Mouse (Mus musculus) brain, embryonic 14.5 days (tissue): ENCODE data around the gene Tjap1. TPM values are rescaled to one million over a fixed set of nuclear protein-coding genes. Genes with fewer than 3 reads are reported as not detected.

Experiments
- DNase-seq: peaks from one replicate; pipeline ENCODE4 v3.0.0-alpha.2; 2011; ENCODE audit warnings: low read depth
- CTCF ChIP-seq: fragments of 200-500 bp; IDR thresholded peaks from 2 replicates; pipeline ENCODE4 v1.5.1; 2012; ENCODE audit warnings: inconsistent platforms, mild to moderate bottlenecking, moderate library complexity, borderline replicate concordance; ENCODE audit not compliant: insufficient read depth, insufficient read length; ENCODE audit errors: extremely low read depth
- POLR2A ChIP-seq: fragments of 200-500 bp; IDR thresholded peaks from 2 replicates; pipeline ENCODE4 v1.6.1; 2012; ENCODE audit warnings: mild to moderate bottlenecking, inconsistent platforms, borderline replicate concordance; ENCODE audit not compliant: poor library complexity, insufficient read depth, insufficient read length, severe bottlenecking; ENCODE audit errors: extremely low read depth
- polyA plus RNA-seq: library from polyadenylated mRNA; depleted of rRNA; stranded (reverse); fragments of >200 nt; gene quantifications from 2 replicates; pipeline ENCODE4 v1.2.3, GENCODE M21; 2012

Tjap1 gene
- polyA plus RNA-seq, 1 experiment: 58.8 TPM

GRCm38 (mm10) chr17:46248189-46248522, 34.7 kb downstream of the Tjap1 start:
- TF ChIP-seq CTCF: no peak

GRCm38 (mm10) chr17:46247512-46248188, 35.2 kb downstream of the Tjap1 start, which contains the start of the genes Polr1c and Yipf3:
Gene Polr1c (minus strand): TSS chr17:46248054.
Gene Yipf3 (plus strand): TSS chr17:46248080.
- peak; percentile 98 for DNase-seq
- TF ChIP-seq POLR2A (peak; percentile 59; the same call in 1 of the 2 replicates), CTCF (no peak)

More at GRCm38 (mm10) chr17:46248189-46248522, 34.7 kb downstream of the Tjap1 start:
- DNase-seq: no peak

- no peak for TF ChIP-seq POLR2A
- no peak for TF ChIP-seq CTCF
- no peak for DNase-seq
These were observed 38.2 kb downstream of the Tjap1 start for GRCm38 (mm10) chr17:46244579-46244978.

- TF ChIP-seq CTCF: no peak
- TF ChIP-seq POLR2A: no peak
- no peak for DNase-seq
These were observed 39.2 kb downstream of the Tjap1 start for GRCm38 (mm10) chr17:46243624-46244023.

- TF ChIP-seq CTCF: no peak
- TF ChIP-seq POLR2A: no peak
- DNase-seq: no peak
These were observed 39.8 kb downstream of the Tjap1 start for GRCm38 (mm10) chr17:46242993-46243392.

- TF ChIP-seq POLR2A (no peak), CTCF (no peak)
- DNase-seq: no peak
These were observed 40.6 kb downstream of the Tjap1 start for GRCm38 (mm10) chr17:46242274-46242673.

GRCm38 (mm10) chr17:46241471-46241870, 41.4 kb downstream of the Tjap1 start:
- TF ChIP-seq POLR2A (no peak), CTCF (no peak)
- DNase-seq: no peak

GRCm38 (mm10) chr17:46239516-46240114, 43.2 kb downstream of the Tjap1 start:
- no peak for TF ChIP-seq CTCF
- TF ChIP-seq POLR2A: no peak
- no peak for DNase-seq

- TF ChIP-seq POLR2A (no peak), CTCF (no peak)
- no peak for DNase-seq
These were observed 45.3 kb downstream of the Tjap1 start for GRCm38 (mm10) chr17:46237480-46237879.

GRCm38 (mm10) chr17:46237079-46237478, 45.7 kb downstream of the Tjap1 start:
- no peak for DNase-seq
- TF ChIP-seq POLR2A (no peak), CTCF (no peak)

GRCm38 (mm10) chr17:46236067-46236466, 46.8 kb downstream of the Tjap1 start:
- no peak for TF ChIP-seq POLR2A
- no peak for TF ChIP-seq CTCF
- DNase-seq: no peak

- TF ChIP-seq CTCF (no peak), POLR2A (no peak)
- DNase-seq: no peak
These were observed 55.2 kb downstream of the Tjap1 start for GRCm38 (mm10) chr17:46227576-46227975.
